Mouse (Mus musculus) thymus, adult 2 months (tissue): ENCODE results near the gene Kcnq1. TPM values are rescaled to one million over a fixed set of nuclear protein-coding genes. Genes with fewer than 3 reads are reported as not detected.

Experiments
- DNase-seq: peaks from one replicate; pipeline ENCODE4 v3.0.0; 2021
- H3K27ac ChIP-seq: fragments of 200-500 bp; 2 replicates; pipeline ENCODE4 v1.5.1; 2012; ENCODE audit warnings: low read length, control low read depth; ENCODE audit not compliant: control insufficient read depth, insufficient read depth
- H3K27me3 ChIP-seq: fragments of 200-500 bp; 2 replicates; pipeline ENCODE4 v1.6.1; 2012; ENCODE audit warnings: mild to moderate bottlenecking, low read length, moderate library complexity, mixed read lengths; ENCODE audit not compliant: control insufficient read depth, insufficient read depth
- H3K36me3 ChIP-seq: fragments of 200-500 bp; 2 replicates; pipeline ENCODE4 v1.6.1; 2012; ENCODE audit warnings: mild to moderate bottlenecking, low read length, moderate library complexity; ENCODE audit not compliant: control insufficient read depth, insufficient read depth
- H3K4me1 ChIP-seq: fragments of 200-500 bp; replicated peaks from 2 replicates; pipeline ENCODE4 v1.6.1; 2012; ENCODE audit warnings: low read length; ENCODE audit not compliant: control insufficient read depth, insufficient read depth
- H3K4me3 ChIP-seq: fragments of 200-500 bp; 2 replicates; pipeline ENCODE4 v1.5.1; 2012; ENCODE audit warnings: mild to moderate bottlenecking, low read length, control low read depth, moderate library complexity; ENCODE audit not compliant: control insufficient read depth, insufficient read depth
- CTCF ChIP-seq: fragments of 200-500 bp; IDR thresholded peaks from 2 replicates; pipeline ENCODE4 v1.5.1; 2012; ENCODE audit warnings: mild to moderate bottlenecking, control low read depth, low read length, moderate library complexity, borderline replicate concordance; ENCODE audit not compliant: control insufficient read depth, poor library complexity, insufficient read depth; ENCODE audit errors: extremely low read depth
- POLR2A ChIP-seq: fragments of 200-500 bp; IDR thresholded peaks from 2 replicates; pipeline ENCODE4 v1.6.1; 2012; ENCODE audit warnings: mild to moderate bottlenecking, low read length, control low read depth, moderate library complexity; ENCODE audit not compliant: control insufficient read depth, poor library complexity, insufficient read depth; ENCODE audit errors: extremely low read depth
- WGBS: fragments of 180-500 bp; shearing (Covaris S2); methylation state at CpG from one replicate; pipeline ENCODE4 v1.1.7; 2018; 5-methylcytosine and 5-hydroxymethylcytosine counted together
- polyA plus RNA-seq: library from polyadenylated mRNA; depleted of rRNA; stranded (reverse); fragments of >200 nt; gene quantifications from 2 replicates; pipeline ENCODE4 v1.2.3, GENCODE M21; 2012

The Kcnq1 gene
- polyA plus RNA-seq, 1 experiment, result 4.6 TPM

DNA sequence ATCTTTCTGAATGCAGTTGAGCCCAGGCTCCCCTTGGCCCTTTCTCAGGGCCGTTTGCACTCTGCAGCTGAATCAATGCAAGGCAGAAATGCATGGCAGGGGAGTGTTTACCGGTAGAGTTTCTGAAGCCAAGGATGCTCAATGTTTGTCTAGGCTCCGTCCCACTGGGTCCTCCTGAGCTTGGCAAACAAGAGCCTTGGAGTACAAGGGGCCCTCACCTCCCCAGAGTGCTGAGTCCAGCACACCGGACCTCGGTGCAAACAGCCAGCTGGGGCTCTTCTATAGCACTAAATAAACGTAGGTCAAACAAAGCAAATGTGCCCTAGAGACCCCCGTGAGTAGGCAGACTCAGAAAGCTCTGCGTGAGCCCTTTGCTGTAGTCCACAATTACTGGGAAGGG lies 226.9 kb downstream of the Kcnq1 start:
- 90% methylated on average over 8 of the region's 8 CpGs for WGBS
- no peak overlapping the region for H3K4me3 ChIP-seq
- no peaks in the 10 kb centered on the region for H3K36me3 ChIP-seq
- no peak for DNase-seq
- no peaks in the 10 kb centered on the region for H3K4me1 ChIP-seq
- no peak for TF ChIP-seq CTCF
- TF ChIP-seq POLR2A, result no peak
- H3K27ac ChIP-seq, result no peak overlapping the region
- H3K27me3 ChIP-seq, result no peaks in the 10 kb centered on the region; the same call in 1 of the 2 replicates

DNA sequence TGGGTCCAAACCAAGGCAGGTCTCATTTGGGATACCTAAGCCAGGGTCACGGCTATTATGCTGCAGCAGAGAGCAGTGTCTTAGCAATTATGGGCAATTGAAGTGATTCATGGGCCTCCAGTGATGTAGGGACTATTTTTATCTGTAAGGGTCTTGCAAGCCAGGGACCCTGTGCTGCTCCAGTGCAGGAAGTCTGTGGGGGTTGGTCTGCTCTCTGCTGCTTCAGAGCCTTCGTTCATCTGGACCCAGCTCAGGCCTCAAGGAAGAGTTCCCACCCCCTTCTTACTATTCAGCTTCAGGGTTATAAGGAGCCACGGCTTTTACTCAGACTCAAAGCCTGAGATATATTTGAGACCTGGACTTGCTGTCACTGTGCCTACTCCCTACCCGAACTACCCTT lies 227.4 kb downstream of the Kcnq1 start:
- TF ChIP-seq POLR2A (no peak), CTCF (no peak)
- Histone ChIP-seq H3K4me1 (no peaks in the 10 kb centered on the region), H3K27ac (no peak overlapping the region), H3K36me3 (no peaks in the 10 kb centered on the region), H3K27me3 (no peaks in the 10 kb centered on the region; the same call in 1 of the 2 replicates), H3K4me3 (no peak overlapping the region)
- DNase-seq, result no peak
- WGBS, result 75% methylated on average over 4 of the region's 4 CpGs

DNA sequence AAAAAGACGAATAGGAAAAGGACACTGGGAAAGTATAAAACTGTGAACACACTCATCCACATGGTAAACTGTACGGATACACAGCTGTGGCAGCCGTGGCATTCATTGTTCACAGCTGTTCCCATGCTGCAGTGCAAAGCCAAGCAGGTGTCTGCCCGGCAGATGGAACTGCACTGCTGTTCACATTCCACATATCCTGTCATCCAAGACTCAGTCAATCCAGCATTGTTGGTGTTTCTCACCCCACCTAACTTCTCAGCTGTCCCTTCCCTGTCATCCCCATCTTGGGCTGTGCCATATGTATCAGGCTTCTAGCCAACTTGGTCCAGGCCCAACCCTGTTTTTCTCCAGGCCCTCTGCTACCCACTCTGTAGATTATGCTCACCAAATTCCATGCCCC lies 232.5 kb downstream of the Kcnq1 start:
- H3K4me3 ChIP-seq, result no peak overlapping the region
- TF ChIP-seq POLR2A (no peak), CTCF (no peak)
- H3K27ac ChIP-seq, result no peak overlapping the region
- WGBS, result 89% methylated on average over 4 of the region's 4 CpGs
- no peaks in the 10 kb centered on the region for H3K36me3 ChIP-seq
- no peak for DNase-seq
- H3K4me1 ChIP-seq, result no peaks in the 10 kb centered on the region
- no peaks in the 10 kb centered on the region; the same call in 1 of the 2 replicates for H3K27me3 ChIP-seq

DNA sequence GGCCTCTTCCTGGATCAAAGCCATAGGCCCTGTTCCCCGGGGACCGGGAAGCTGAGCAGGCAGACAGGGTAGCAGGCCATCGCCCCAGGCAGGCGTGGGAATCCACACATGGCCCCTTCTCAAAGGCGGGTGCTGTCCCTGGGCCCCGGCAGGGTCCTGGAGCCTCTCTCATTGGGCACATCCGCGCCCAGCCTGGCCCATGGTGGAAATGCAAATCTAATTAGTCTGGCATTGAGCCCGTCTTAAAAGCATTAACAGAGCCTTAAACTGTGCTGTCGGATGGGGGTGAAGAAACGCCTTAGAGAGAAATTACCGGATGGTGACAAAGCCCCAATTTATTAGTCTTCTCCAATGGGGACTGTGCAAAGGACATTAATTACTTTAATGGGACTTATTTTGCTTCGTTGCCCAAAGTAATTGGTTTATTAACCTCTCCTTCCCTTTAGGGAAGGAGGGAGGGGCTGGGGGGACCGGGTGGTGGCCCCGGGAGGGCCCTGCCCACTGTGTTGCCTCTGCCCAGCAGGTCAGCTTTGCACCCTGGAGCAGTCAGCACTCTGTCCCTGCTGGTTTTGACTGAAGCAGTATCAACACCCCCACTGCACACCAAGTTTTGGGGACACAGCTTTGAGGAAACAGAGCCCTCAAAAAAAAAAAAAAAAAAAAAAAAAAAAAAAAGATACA lies 234.6 kb downstream of the Kcnq1 start:
- TF ChIP-seq POLR2A (no peak), CTCF (no peak)
- 92% methylated on average over 15 of the region's 15 CpGs for WGBS
- Histone ChIP-seq H3K27me3 (no peaks in the 10 kb centered on the region; the same call in 1 of the 2 replicates), H3K4me1 (no peaks in the 10 kb centered on the region), H3K36me3 (no peaks in the 10 kb centered on the region), H3K4me3 (no peak overlapping the region), H3K27ac (no peak overlapping the region)
- no peak for DNase-seq

DNA sequence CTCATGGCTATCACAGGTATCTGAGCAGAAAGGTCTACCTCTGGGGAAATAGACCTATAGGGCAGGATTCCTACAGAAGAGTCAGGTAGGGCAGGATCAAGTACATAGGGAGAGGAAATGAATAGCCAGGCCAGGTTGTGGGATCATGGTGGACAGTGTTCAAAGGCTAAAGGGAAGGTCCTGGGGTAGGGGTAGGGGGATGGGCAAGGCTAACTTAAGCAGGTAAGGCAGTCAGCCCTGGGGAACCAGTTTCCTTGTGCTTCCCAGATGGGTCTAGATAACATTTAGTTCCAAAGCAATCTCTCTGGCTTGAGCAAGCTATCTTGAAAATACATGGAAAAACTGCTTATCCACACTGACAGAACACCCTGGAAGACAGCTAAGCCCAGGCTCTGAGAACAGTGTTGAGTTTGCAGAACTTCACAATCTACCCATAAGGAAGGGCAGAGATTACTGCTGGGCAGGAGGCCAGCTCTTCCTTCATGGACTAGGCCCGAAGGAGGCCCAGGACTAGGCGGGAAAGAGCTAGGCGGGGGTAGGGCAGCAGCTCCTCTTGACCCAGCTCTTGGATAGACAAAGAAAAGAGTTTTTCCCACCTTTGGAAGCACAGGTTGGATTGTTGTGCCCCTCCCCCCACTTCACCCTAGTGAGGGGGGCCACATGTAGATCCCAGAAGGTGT lies 235.3 kb downstream of the Kcnq1 start:
- TF ChIP-seq CTCF, result no peak
- no peak for TF ChIP-seq POLR2A
- no peak overlapping the region for H3K4me3 ChIP-seq
- WGBS, result 98% methylated on average over 3 of the region's 3 CpGs
- no peaks in the 10 kb centered on the region for H3K4me1 ChIP-seq
- DNase-seq, result no peak
- no peaks in the 10 kb centered on the region for H3K36me3 ChIP-seq
- H3K27ac ChIP-seq, result no peak overlapping the region
- no peaks in the 10 kb centered on the region for H3K27me3 ChIP-seq

DNA sequence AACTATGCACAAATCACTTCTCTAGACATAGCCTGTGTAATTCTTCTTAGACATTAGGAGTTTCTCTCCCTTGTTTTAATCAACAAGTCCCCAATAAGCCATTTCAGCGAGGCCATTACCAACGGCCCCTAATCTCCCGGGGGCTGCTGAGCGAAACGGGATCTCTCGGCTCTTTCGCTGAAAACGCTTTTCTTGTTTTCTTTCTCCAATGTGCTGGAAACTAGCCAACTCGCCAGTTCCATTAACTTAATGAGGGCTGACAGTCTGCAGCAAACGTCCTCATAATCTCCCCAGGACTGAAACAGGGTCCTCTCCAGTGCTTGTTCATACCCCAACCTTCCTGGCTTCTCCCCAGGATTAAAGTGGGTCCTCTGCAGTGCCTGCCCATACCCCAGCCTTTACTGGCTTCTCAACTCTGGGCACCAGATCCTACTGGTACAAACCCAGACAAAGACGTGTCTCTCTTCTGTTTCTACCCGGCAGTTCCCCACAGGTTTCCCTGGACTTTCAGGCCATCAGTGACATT lies 237.7 kb downstream of the Kcnq1 start:
- WGBS, result 87% methylated on average over 12 of the region's 12 CpGs
- no peak overlapping the region for H3K4me3 ChIP-seq
- TF ChIP-seq CTCF, result no peak
- no peak for TF ChIP-seq POLR2A

More for the DNA sequence above, 237.7 kb downstream of the Kcnq1 start:
- no peaks in the 10 kb centered on the region for H3K4me1 ChIP-seq
- no peak for DNase-seq
- no peak overlapping the region for H3K27ac ChIP-seq
- H3K36me3 ChIP-seq, result no peaks in the 10 kb centered on the region
- no peaks in the 10 kb centered on the region for H3K27me3 ChIP-seq
